Mouse (Mus musculus): Measurements from ENCODE around the gene Trak1.
"Not testable (repeated sequence)": the region's sequence is repeated elsewhere in the genome, so short reads cannot be mapped to it uniquely, and the experiment has no call there.

Gene Trak1

GRCm38 (mm10) chr9:121319323-121319966 is 22.1 kb downstream of the Trak1 start:
- DNase-seq (ENCODE audit: low read depth, low spot score) = no peak

DNA sequence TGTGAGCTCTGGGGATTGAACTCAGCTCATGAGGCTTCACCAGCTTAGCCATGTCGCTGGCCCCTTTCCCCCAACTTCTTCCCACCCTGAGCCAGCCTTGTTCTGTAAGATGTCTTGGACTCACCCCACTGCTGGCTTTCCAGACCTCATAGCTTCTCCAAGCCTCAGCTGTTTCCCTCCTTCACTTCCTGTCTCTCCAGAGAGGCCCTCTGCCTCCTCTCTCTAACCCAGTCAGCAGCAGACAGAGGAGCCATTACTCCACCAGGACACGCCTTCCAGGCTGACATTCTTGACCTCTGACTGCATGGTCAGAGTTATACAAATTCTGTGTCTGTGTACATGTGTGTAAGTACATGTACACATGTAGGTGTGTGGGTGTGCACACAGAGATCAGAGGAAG is 23.1 kb downstream of the Trak1 start:
- DNase-seq (ENCODE audit: low read depth, low spot score) = no peak

GRCm38 (mm10) chr9:121321118-121321517 is 23.8 kb downstream of the Trak1 start:
- DNase-seq (ENCODE audit: low read depth, low spot score) = no peak

- DNase-seq (ENCODE audit: low read depth, low spot score) = no peak
Measured at GRCm38 (mm10) chr9:121322034-121322433, 24.7 kb downstream of the Trak1 start.

- DNase-seq (ENCODE audit: low read depth, low spot score) = not testable (repeated sequence)
Measured at GRCm38 (mm10) chr9:121328342-121328741, 31.0 kb downstream of the Trak1 start.

DNA sequence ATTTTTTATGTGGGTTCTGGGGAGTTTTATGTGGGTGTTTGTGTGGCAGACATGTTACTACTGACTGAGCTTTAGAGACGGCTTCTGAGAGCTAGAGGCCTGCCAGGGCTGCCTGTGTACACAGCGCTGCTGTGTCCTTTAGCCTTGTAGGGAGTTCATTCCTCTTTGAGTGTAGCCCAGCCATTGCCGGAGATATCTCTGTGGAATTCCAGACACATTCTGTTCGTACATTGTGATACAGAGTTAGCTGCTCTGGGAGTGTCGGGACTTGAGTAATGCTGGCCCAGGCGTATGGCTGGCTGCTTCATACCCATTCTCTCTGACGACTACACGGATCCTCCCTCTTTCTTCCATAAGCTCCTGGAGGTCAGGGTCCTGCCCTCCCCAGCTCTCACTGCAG is 31.9 kb downstream of the Trak1 start:
- DNase-seq (ENCODE audit: low read depth, low spot score) = no peak

- DNase-seq (ENCODE audit: low read depth, low spot score) = no peak
Measured at GRCm38 (mm10) chr9:121330065-121330464, 32.8 kb downstream of the Trak1 start.

DNA sequence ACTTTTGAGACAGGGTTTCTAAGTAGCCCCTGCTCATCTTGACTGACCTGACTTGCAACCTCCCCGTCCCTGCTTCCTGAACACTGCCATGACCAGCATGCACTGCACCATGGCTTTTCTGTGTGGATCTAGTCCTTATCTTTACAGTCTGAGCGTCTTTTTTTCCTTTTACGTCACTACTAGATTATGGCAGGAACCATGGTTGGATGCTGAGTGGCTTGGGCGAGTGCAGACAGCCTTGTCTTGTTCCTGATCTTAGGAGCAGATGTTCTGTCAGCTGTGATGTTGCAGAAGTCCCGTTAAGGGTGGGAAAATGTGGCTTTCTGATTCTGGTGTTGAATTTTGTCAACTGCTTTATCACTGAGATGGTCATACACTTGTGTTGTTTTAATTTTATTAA is 34.1 kb downstream of the Trak1 start:
- DNase-seq (ENCODE audit: low read depth, low spot score) = no peak

GRCm38 (mm10) chr9:121331878-121332630 is 34.8 kb downstream of the Trak1 start:
- DNase-seq (ENCODE audit: low read depth, low spot score) = no peak

GRCm38 (mm10) chr9:121333559-121333958 is 36.3 kb downstream of the Trak1 start:
- no peak for DNase-seq (ENCODE audit: low read depth, low spot score)

DNA sequence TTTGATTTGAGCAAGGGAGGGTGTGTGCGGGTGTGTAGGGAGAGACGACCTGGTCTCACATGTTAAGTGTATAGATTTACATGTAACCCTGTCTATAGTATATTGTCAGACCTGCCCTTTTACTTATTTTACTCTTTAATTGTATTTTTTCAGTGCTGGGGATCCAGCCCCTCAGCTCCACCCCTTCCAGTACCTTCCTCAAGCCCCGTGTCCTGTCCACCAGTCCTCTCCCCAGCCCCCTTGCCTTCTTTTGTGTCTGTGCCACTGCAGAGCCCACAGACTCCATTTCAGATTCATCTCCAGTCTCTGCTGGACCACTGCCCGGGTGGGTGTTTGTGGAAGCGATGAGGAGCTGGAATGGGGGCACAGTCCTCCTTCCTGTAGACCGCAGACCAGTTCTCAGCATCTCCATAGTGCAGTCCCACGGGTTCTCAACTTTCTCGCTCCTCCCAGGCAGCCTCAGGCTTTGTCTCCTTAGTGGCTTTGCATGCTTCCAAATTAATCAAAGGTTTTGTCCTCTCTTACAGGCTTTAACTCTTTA is 37.1 kb downstream of the Trak1 start:
- no peak for DNase-seq (ENCODE audit: low read depth, low spot score)

DNA sequence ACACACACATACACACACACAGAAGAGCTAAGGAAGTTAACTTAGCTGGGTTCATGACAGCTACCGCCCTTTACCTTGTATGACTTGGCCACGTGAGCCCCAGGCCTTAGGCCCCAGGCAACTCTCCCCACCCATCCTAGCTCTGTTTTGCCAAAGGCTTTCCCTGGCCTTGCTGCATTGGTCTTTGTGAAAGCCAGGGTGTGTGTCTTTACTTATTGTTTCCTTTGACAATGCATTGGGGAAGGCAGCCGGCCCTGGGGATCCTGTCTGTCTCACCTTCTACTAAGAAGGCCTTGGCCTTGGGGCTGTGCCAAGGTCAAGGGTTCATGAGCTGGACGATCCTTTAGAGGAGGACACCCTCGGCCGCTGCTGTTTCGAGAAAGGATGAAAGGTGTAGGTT is 38.3 kb downstream of the Trak1 start:
- DNase-seq (ENCODE audit: low read depth, low spot score) = no peak

DNA sequence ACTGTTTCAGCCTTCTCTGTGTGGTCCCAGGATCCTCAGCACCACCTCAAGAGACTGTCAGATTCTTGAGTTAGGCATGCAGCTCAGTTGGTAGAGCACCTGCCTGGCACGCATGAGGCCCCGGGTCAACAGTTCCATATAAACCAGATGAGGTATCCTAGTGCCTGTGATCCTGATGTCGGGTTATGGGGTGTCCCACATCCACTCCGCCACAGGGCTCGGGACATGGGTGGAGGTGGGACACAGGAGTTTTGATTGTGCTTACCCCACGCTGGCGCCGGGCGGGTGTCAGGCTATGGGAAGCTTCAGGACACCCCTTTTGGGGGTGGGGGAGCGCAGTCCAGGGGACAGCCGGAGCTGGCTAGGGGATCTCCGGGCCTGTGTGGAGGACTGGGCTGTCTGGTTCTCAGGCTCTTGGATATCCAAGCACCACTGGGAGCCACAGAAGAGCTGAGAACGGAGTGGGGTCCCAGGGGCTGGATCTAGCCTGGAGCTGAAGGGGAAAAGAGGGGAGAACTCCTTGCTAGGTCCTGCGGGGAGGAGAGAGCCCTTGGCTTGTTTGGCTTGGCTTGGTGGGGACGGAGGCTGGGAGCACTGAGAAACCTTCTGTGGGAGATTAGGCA is 39.1 kb downstream of the Trak1 start:
- no peak for DNase-seq (ENCODE audit: low read depth, low spot score)

GRCm38 (mm10) chr9:121337216-121337937 is 40.1 kb downstream of the Trak1 start:
- DNase-seq (ENCODE audit: low read depth, low spot score) = no peak

GRCm38 (mm10) chr9:121337938-121338289 is 40.6 kb downstream of the Trak1 start:
- DNase-seq (ENCODE audit: low read depth, low spot score) = no peak

DNA sequence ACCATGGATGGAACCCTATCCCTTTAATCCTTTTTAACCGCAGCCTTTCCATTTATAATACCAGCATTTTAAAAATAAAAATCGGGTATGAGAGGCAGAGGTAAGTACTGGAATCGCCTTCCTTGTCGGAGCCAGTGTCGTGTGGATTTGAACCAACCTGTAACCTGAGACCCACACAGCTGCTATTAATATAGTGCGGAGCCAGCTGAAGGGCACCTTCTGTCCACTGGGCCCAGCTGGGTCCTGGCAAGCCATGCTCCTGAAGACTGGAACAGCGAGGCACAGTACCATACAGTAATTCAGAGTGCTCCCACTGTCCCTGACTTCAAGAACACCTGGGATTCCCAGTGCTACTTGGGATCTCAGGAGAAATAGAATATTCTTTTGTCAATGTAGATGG is 44.5 kb downstream of the Trak1 start:
- no peak for DNase-seq (ENCODE audit: low read depth, low spot score)

GRCm38 (mm10) chr9:121342510-121343110 is 45.3 kb downstream of the Trak1 start:
- no peak for DNase-seq (ENCODE audit: low read depth, low spot score)

- DNase-seq (ENCODE audit: low read depth, low spot score) = no peak
Measured at GRCm38 (mm10) chr9:121343122-121343876, 46.0 kb downstream of the Trak1 start.

- no peak for DNase-seq (ENCODE audit: low read depth, low spot score)
Measured at GRCm38 (mm10) chr9:121344344-121344743, 47.0 kb downstream of the Trak1 start.

DNA sequence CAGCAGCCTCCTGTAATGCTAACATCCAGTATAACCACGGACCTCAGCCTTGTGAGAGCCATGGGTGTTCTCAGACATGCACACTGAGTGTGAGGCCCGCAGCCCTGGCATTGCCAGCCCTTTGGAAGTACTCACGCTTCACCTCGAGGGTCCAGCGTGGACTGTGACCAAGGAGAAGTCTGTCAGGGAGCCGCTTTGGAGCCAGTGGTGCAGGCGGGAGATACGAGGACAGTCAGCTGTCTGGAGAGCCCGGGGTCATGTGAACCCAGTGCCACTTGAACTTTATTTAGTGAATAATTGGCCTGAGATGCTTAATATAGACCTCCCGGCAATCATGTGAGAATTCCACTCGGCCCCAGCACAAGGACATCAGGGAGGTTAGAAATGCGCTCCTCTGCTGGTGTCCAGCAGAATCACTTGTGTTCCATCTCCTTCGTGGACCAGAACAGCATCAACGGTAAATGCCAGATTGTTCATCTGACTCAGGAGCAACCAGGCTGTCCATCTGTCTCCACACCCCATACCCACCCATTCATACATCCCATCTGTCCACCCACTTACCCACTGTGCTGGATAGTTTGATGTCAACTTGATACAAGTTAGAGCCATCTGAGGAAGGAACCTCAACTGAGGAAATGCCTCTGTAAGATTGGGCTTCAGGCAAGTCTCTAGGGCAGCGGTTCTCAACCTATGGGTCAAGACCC is 48.3 kb downstream of the Trak1 start:
- DNase-seq (ENCODE audit: low read depth, low spot score) = no peak
